Mouse (Mus musculus): ENCODE measurements around the gene Cage1.

Cage1 gene

GRCm38 (mm10) chr13:37964128-37965087 is 72.5 kb downstream of the Cage1 start:
- no peak for DNase-seq

GRCm38 (mm10) chr13:37963354-37964007 is 73.4 kb downstream of the Cage1 start:
- DNase-seq: peak; percentile 61

- no peak for DNase-seq
These were observed 74.3 kb downstream of the Cage1 start for GRCm38 (mm10) chr13:37962541-37962940.

GRCm38 (mm10) chr13:37959936-37960335 is 76.9 kb downstream of the Cage1 start:
- DNase-seq: no peak

- no peak for DNase-seq
These were observed 77.5 kb downstream of the Cage1 start for GRCm38 (mm10) chr13:37959239-37959907.

- no peak for DNase-seq
These were observed 78.2 kb downstream of the Cage1 start for GRCm38 (mm10) chr13:37958498-37959238.
